Mouse (Mus musculus): ENCODE measurements around the gene Itga11. TPM values are rescaled to one million over a fixed set of nuclear protein-coding genes. Genes with fewer than 3 reads are reported as not detected.
"Not testable (repeated sequence)": the region's sequence is repeated elsewhere in the genome, so short reads cannot be mapped to it uniquely, and the experiment has no call there.

The Itga11 gene
- total and polyA plus RNA-seq, 3 experiments, result 1.3 to 3.5 (median 1.9) TPM

GRCm38 (mm10) chr9:62817099-62817571 is 139.5 kb downstream of the Itga11 start:
- no peak for DNase-seq

GRCm38 (mm10) chr9:62817828-62818614 is 140.4 kb downstream of the Itga11 start:
- peak; percentile 30 for DNase-seq

- no peak for DNase-seq
Measured at GRCm38 (mm10) chr9:62819494-62819893, 141.9 kb downstream of the Itga11 start.

- DNase-seq, result not testable (repeated sequence)
Measured at GRCm38 (mm10) chr9:62819910-62820309, 142.3 kb downstream of the Itga11 start.

GRCm38 (mm10) chr9:62820829-62821228 is 143.2 kb downstream of the Itga11 start:
- DNase-seq, result no peak

- DNase-seq, result no peak
Measured at GRCm38 (mm10) chr9:62821811-62822210, 144.2 kb downstream of the Itga11 start.

- DNase-seq, result no peak
Measured at GRCm38 (mm10) chr9:62825791-62826393, 148.3 kb downstream of the Itga11 start.

- DNase-seq, result no peak
Measured at GRCm38 (mm10) chr9:62826456-62826855, 148.8 kb downstream of the Itga11 start.

GRCm38 (mm10) chr9:62827939-62828652 is 150.5 kb downstream of the Itga11 start:
- DNase-seq, result no peak

GRCm38 (mm10) chr9:62828662-62829086 is 151.0 kb downstream of the Itga11 start:
- DNase-seq, result peak; percentile 99

GRCm38 (mm10) chr9:62829877-62830276 is 152.3 kb downstream of the Itga11 start:
- DNase-seq, result no peak

Other genes starting within 250 kb of the Itga11 start
- 10 to 100 TPM; 13.1 to 15.3 TPM for gene Coro2b, start 140.8 kb upstream of the Itga11 start, total RNA-seq (2021)
- gene Coro2b, start 140.8 kb upstream of the Itga11 start, polyA plus RNA-seq (2012; rRNA removed), result 14.3 and 15.5 TPM in 2 replicates
- 10 to 100 TPM; 31.6 to 33.8 TPM for gene Fem1b, start 134.1 kb downstream of the Itga11 start, total RNA-seq (2021)
- 8.1 and 8.3 TPM in 2 replicates for gene Fem1b, start 134.1 kb downstream of the Itga11 start, polyA plus RNA-seq (2012; rRNA removed)
- gene Cln6, start 161.0 kb downstream of the Itga11 start, total RNA-seq (2021), result 10 to 100 TPM; 20.0 to 20.2 TPM
- gene Cln6, start 161.0 kb downstream of the Itga11 start, polyA plus RNA-seq (2012; rRNA removed), result 65.3 and 68.9 TPM in 2 replicates
- 10 to 100 TPM in 1 of 2 experiments, 1 to 10 TPM in 1; 7.8 to 12.0 TPM for gene Calml4, start 180.3 kb downstream of the Itga11 start, total RNA-seq (2021)
- 0.77 and 0.97 TPM in 2 replicates for gene Calml4, start 180.3 kb downstream of the Itga11 start, polyA plus RNA-seq (2012; rRNA removed)

Data from adrenal gland, adult 2 months (tissue).